Mouse (Mus musculus) midbrain, embryonic 13.5 days (tissue): ENCODE measurements around the gene Bmper. TPM values are rescaled to one million over a fixed set of nuclear protein-coding genes. Genes with fewer than 3 reads are reported as not detected.

Source experiments
- ATAC-seq: fragments of 200-750 bp; cut with Nextera tagmentation; 2 replicates; pipeline ENCODE4 v1.8.0; 2017; ENCODE audit warnings: mild to moderate bottlenecking, moderate TSS enrichment, moderate library complexity
- H3K27ac ChIP-seq: fragments of 300-500 bp; sonication (generic); 2 replicates; pipeline ENCODE4 v1.5.1; 2015; ENCODE audit warnings: inconsistent platforms, mild to moderate bottlenecking, moderate library complexity
- H3K27me3 ChIP-seq: fragments of 300-500 bp; sonication (generic); 2 replicates; pipeline ENCODE4 v1.6.1; 2015; ENCODE audit warnings: mild to moderate bottlenecking, inconsistent platforms
- H3K36me3 ChIP-seq: fragments of 300-500 bp; sonication (generic); 2 replicates; pipeline ENCODE4 v1.6.1; 2015; ENCODE audit warnings: mild to moderate bottlenecking, inconsistent platforms
- H3K4me1 ChIP-seq: fragments of 300-500 bp; sonication (generic); replicated peaks from 2 replicates; pipeline ENCODE4 v1.6.1; 2015; ENCODE audit warnings: inconsistent platforms
- H3K4me2 ChIP-seq: fragments of 300-500 bp; sonication (generic); replicated peaks from 2 replicates; pipeline ENCODE4 v1.6.1; 2015; ENCODE audit warnings: moderate library complexity, mild to moderate bottlenecking, inconsistent platforms
- H3K4me3 ChIP-seq: fragments of 300-500 bp; sonication (generic); replicated peaks from 2 replicates; pipeline ENCODE4 v1.5.1; 2015; ENCODE audit warnings: mild to moderate bottlenecking, inconsistent platforms
- H3K9ac ChIP-seq: fragments of 300-500 bp; sonication (generic); replicated peaks from 2 replicates; pipeline ENCODE4 v1.6.1; 2015; ENCODE audit warnings: mild to moderate bottlenecking, inconsistent platforms
- H3K9me3 ChIP-seq: fragments of 300-500 bp; sonication (generic); 2 replicates; pipeline ENCODE4 v1.6.1; 2016; ENCODE audit warnings: mild to moderate bottlenecking, inconsistent platforms
- WGBS: fragments of 180-500 bp; shearing (Covaris S2); methylation state at CpG from one replicate; pipeline ENCODE4 v1.1.7; 2015; 5-methylcytosine and 5-hydroxymethylcytosine counted together
- polyA plus RNA-seq: library from polyadenylated mRNA; unstranded; fragments of >200 nt; fragmentation: Nextera tagmentation; extraction: Ambion mirVana; gene quantifications from 2 replicates; pipeline ENCODE4 v1.2.1, GENCODE M21; 2015

Bmper gene
- polyA plus RNA-seq, 1 experiment from 2014 or later: 3.8 TPM

DNA sequence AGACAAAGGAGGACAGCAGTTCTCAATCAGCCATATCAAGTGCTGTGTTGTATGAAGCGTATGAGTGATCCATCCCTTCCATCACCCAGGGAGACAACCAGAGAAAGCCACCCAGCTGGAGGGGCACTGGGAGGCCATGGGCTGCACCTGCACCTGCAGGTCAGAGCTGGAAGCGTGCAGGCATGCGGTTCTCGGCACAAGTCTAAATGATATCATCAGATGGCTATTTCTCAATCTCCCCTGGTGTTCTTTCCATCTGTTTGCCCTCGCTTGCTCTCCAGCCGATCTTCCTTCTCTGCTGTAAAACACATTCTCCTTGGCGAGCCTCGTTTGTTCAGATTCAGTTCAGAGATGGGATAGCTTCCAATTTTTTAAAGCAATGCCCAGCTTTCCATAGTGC, 160.4 kb downstream of the Bmper start:
- H3K9ac ChIP-seq: no peak overlapping the region
- no peak overlapping the region for H3K4me2 ChIP-seq
- no peaks in the 10 kb centered on the region for H3K9me3 ChIP-seq
- WGBS: 85% methylated on average over 8 of the region's 8 CpGs
- H3K27ac ChIP-seq: no peak overlapping the region
- no peaks in the 10 kb centered on the region for H3K36me3 ChIP-seq
- no peak for ATAC-seq
- peaks cover 26% of the 10 kb centered on the region for H3K4me1 ChIP-seq
- no peaks in the 10 kb centered on the region for H3K27me3 ChIP-seq
- no peak overlapping the region for H3K4me3 ChIP-seq

DNA sequence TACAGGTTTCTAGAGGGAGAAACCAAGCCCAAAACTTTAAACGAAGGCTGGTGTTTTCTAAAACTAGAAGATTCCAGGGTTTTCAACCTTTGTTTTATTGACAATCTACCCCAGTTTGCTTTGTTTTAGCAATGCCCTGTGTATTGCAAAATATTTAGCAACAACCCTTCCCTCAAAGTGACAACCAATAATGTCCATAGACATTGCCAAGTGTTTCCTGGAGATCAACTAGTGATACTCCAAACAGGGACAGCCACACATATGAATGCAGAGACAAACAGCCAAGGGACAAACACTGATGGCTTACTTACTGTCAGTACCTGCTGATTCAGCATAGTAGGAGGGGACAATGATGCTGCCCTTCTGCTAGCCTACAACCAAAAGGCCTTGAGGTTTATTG, 161.0 kb downstream of the Bmper start:
- no peaks in the 10 kb centered on the region for H3K9me3 ChIP-seq
- no peak overlapping the region for H3K27ac ChIP-seq
- no peaks in the 10 kb centered on the region for H3K36me3 ChIP-seq
- WGBS: 93% methylated on average over 1 of the region's 1 CpGs
- no peaks in the 10 kb centered on the region for H3K27me3 ChIP-seq
- ATAC-seq: no peak
- no peak overlapping the region for H3K4me3 ChIP-seq
- H3K9ac ChIP-seq: no peak overlapping the region
- H3K4me2 ChIP-seq: no peak overlapping the region
- H3K4me1 ChIP-seq: peaks cover 21% of the 10 kb centered on the region

- H3K4me3 ChIP-seq: no peak overlapping the region
- no peaks in the 10 kb centered on the region for H3K36me3 ChIP-seq
- no peak overlapping the region for H3K27ac ChIP-seq
- H3K9ac ChIP-seq: no peak overlapping the region
- H3K4me1 ChIP-seq: peaks cover 10% of the 10 kb centered on the region
- no peaks in the 10 kb centered on the region for H3K9me3 ChIP-seq
- no peaks in the 10 kb centered on the region for H3K27me3 ChIP-seq
- ATAC-seq: no peak
- H3K4me2 ChIP-seq: no peak overlapping the region
- WGBS: 79% methylated on average over 3 of the region's 3 CpGs
Observed at GRCm38 (mm10) chr9:23384880-23385279, 162.0 kb downstream of the Bmper start.

DNA sequence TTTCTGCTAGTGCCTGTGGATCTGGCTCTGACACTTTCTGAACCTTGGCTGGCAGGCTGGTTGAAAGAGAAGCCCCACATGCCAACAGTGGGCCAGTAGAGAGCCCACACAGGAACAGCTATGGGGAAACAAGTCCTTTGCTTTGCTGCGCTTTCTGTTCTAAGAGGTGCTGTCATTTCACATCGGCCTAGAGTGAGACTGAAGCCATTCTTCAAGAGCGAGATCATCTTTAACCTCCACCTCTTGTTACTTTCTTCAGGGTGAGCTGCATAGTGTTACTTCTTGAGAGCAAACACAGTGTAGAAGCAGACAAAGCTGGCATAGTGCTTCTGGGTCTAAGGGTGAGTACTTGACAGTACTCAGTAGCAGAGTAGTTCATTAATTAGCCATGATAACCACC, 163.3 kb downstream of the Bmper start:
- no peak overlapping the region for H3K9ac ChIP-seq
- no peaks in the 10 kb centered on the region for H3K36me3 ChIP-seq
- no peaks in the 10 kb centered on the region for H3K9me3 ChIP-seq
- H3K4me2 ChIP-seq: no peak overlapping the region
- 66% methylated on average over 3 of the region's 3 CpGs for WGBS
- ATAC-seq: no peak
- no peaks in the 10 kb centered on the region for H3K27me3 ChIP-seq
- H3K27ac ChIP-seq: no peak overlapping the region
- H3K4me1 ChIP-seq: no peaks in the 10 kb centered on the region
- no peak overlapping the region for H3K4me3 ChIP-seq

DNA sequence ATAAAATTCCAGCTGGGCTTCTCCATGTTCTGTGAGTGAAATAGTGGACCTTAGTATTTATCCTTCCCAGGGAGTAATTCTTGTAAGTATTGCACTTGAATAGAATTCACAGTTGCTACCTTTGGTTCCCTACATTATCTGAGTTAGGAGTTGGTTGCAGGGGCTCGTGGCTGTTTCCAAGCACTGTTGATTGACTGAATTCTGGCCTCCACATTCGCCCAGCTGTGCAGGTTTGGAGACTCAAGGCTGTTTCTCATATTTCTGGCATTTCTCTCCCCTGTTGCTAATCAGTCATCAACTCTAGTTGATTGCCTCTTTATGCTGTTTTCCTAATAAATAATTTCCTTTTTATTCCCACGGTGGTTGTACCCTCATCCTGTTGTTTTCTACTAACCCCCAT, 167.2 kb downstream of the Bmper start:
- H3K27me3 ChIP-seq: no peaks in the 10 kb centered on the region
- H3K4me1 ChIP-seq: no peaks in the 10 kb centered on the region
- H3K9ac ChIP-seq: no peak overlapping the region
- WGBS: 85% methylated on average over 3 of the region's 3 CpGs
- no peak overlapping the region for H3K4me3 ChIP-seq
- no peak overlapping the region for H3K4me2 ChIP-seq
- no peak for ATAC-seq
- H3K27ac ChIP-seq: no peak overlapping the region
- H3K9me3 ChIP-seq: no peaks in the 10 kb centered on the region
- H3K36me3 ChIP-seq: no peaks in the 10 kb centered on the region

DNA sequence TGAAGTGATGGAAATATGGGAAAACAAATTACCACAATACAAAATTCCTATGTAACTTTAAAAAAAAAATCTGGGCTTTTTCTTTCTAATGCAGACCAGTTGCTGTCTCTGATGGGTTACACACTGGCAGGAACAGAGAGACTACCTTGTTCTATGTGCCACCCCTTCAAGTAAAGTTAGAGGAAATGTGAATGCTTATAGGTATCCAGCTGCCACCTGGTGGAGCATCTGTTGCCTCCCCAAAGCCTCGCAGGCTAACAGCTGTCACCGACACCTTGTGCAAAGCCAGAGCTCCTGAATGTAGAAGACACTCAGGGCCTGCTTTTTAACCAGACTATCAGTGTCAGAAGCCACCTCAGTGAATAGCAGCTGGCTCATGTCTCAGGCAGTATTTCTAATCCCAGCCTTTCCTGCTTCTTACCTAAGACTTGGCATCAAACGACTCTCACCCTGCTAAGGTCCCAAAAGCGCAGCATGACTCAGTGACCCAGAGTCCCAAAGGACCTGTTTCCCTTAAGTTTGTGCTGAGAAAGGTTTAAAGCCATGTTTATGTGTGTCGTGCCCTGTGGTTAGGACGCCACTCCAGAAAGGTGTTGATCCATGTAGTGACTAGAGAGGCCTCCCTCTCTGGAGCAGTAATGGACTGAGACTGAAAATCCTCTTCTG, 171.9 kb downstream of the Bmper start:
- H3K4me2 ChIP-seq: no peak overlapping the region
- 80% methylated on average over 6 of the region's 6 CpGs for WGBS
- no peaks in the 10 kb centered on the region for H3K27me3 ChIP-seq
- ATAC-seq: no peak
- no peaks in the 10 kb centered on the region for H3K36me3 ChIP-seq
- H3K9me3 ChIP-seq: no peaks in the 10 kb centered on the region
- H3K4me3 ChIP-seq: no peak overlapping the region
- no peak overlapping the region for H3K9ac ChIP-seq
- H3K4me1 ChIP-seq: no peaks in the 10 kb centered on the region
- H3K27ac ChIP-seq: no peak overlapping the region

- Histone ChIP-seq H3K4me3 (no peak overlapping the region), H3K36me3 (no peaks in the 10 kb centered on the region), H3K4me2 (no peak overlapping the region), H3K9ac (no peak overlapping the region), H3K27me3 (no peaks in the 10 kb centered on the region), H3K4me1 (no peaks in the 10 kb centered on the region), H3K9me3 (no peaks in the 10 kb centered on the region), H3K27ac (no peak overlapping the region)
- 90% methylated on average over 7 of the region's 7 CpGs for WGBS
- ATAC-seq: no peak
Observed at GRCm38 (mm10) chr9:23396186-23396585, 173.3 kb downstream of the Bmper start.

GRCm38 (mm10) chr9:23397876-23398275, 175.0 kb downstream of the Bmper start:
- H3K36me3 ChIP-seq: no peaks in the 10 kb centered on the region
- H3K9me3 ChIP-seq: no peaks in the 10 kb centered on the region
- H3K27me3 ChIP-seq: no peaks in the 10 kb centered on the region
- no peak overlapping the region for H3K4me2 ChIP-seq
- 94% methylated on average over 3 of the region's 3 CpGs for WGBS
- no peak overlapping the region for H3K9ac ChIP-seq
- H3K4me3 ChIP-seq: no peak overlapping the region
- no peak overlapping the region for H3K27ac ChIP-seq
- no peak for ATAC-seq
- H3K4me1 ChIP-seq: no peaks in the 10 kb centered on the region

DNA sequence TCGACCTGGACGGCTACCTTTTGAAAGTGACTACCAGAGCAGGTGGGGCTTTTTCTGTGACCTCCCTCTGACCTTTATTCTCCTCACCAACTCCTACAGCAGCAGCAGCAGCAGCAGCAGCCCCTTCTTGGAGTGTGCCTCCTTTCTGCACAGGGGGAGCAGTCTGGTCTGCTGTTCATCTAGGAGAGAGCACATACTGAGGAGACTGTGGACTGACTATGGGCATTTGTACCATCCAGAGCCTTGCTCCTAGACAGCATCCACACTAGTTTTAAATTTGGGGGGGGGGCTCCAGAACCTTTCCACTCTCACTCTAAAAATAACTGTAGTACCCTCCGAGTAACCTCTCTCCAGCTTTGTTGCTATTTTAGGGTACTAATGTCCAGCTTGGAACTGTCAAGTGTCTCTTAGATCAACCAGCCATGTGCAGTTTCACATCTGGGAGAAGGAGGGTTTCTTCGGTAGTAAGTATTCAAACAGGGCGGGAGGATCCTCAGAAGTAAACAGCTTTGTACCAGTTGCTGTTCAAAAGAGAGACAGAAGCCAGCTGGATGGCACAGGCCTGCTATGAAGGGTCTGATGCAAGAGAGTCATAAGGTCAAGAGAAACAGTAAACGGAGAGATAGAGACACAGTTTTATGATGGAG, 176.9 kb downstream of the Bmper start:
- H3K27me3 ChIP-seq: no peaks in the 10 kb centered on the region
- no peak overlapping the region for H3K4me3 ChIP-seq
- 83% methylated on average over 6 of the region's 6 CpGs for WGBS
- no peaks in the 10 kb centered on the region for H3K9me3 ChIP-seq
- no peak overlapping the region for H3K9ac ChIP-seq
- H3K4me2 ChIP-seq: no peak overlapping the region
- H3K4me1 ChIP-seq: no peaks in the 10 kb centered on the region
- no peak for ATAC-seq
- no peaks in the 10 kb centered on the region for H3K36me3 ChIP-seq
- H3K27ac ChIP-seq: no peak overlapping the region

DNA sequence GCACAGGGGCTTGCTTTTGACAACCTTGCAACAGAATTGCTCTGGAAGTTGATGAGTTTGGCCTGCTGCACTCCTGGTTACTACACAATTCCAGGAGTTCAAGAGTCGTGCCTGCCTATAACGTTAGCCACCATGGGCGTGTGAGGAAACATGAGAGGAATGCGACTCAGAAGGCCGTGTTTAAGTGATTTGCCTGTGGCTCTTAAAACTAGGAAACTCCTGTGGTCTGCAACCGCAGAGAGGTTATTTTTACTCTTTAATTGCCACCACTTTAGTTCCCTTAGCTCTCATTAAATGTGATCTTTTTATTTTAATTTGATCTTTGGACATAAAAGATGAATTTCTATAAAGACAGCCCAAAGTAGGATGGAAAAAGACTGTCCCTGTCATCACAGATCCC, 184.5 kb downstream of the Bmper start:
- H3K27ac ChIP-seq: no peak overlapping the region
- no peak for ATAC-seq

DNA sequence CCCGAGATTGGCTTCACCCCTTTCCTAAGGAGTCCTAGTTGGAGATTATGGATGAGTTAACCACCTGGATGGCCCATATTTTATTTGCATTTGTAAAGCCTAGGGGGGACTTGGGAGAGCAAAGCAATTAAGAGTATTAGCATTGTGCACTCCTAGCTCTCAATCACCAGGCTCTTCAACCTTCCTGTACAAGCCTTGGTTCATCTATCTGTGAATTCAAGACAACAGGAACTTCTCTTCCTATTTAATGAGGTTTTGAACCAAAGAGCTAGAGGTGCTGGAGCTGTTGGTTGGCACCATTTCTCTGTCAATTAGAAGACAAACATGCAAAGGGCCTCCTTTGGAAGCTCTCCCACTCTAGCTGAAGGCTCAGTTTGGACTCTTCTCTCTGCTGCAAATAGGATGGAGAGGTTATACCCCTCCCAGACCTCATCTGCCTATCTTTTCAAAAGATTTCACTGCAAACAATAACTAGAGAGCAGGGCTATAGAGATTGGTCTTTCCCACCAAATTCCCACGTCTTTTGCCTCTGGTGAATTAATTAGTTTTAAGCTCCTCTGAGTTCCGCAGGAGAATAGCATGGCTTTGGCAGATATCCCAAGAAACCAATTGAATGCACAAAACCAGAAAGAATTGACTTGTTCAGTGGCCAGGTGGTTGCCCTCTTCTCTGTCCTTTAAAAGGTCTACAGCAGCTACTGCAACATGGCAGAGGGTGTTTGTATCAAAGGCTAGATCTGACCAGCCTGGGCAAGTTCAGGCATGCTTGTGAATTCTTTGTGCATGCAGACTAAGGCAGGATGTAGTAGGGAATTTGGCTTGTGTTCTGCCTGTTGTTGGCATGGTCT, 185.3 kb downstream of the Bmper start:
- WGBS: 38% methylated on average over 3 of the region's 3 CpGs
- Histone ChIP-seq H3K27ac (no peak overlapping the region), H3K4me1 (no peaks in the 10 kb centered on the region), H3K9me3 (no peaks in the 10 kb centered on the region), H3K27me3 (no peaks in the 10 kb centered on the region), H3K4me3 (no peak overlapping the region), H3K9ac (no peak overlapping the region), H3K36me3 (no peaks in the 10 kb centered on the region; the same call in 1 of the 2 replicates), H3K4me2 (no peak overlapping the region)
- ATAC-seq: peak; percentile 65; the same call in 1 of the 2 replicates

More for the DNA sequence above, 184.5 kb downstream of the Bmper start:
- H3K4me2 ChIP-seq: no peak overlapping the region
- no peaks in the 10 kb centered on the region; the same call in 1 of the 2 replicates for H3K36me3 ChIP-seq
- H3K9ac ChIP-seq: no peak overlapping the region
- no peaks in the 10 kb centered on the region for H3K27me3 ChIP-seq
- no peak overlapping the region for H3K4me3 ChIP-seq
- H3K4me1 ChIP-seq: no peaks in the 10 kb centered on the region
- 85% methylated on average over 6 of the region's 6 CpGs for WGBS
- H3K9me3 ChIP-seq: no peaks in the 10 kb centered on the region

DNA sequence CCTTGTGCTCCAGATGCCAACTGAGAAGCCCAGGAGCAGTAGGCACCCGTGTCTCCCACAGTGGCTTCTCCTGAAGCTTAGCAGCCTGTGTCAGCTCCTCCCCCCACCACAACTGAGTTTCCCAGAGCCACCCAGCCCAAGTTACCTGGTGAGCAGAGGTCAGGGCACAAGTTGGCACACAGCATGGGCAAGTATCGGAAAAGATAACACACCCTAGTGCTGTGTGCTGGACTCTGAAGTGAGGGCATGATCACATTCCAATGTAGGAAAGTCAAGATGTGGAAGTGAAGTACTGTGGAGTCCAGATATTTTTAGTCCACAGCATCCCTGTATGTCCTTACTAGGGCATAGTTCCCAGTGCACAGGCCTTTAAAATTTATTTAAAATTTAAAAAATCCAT, 187.7 kb downstream of the Bmper start:
- Histone ChIP-seq H3K4me3 (no peak overlapping the region), H3K9me3 (no peaks in the 10 kb centered on the region), H3K4me1 (no peaks in the 10 kb centered on the region), H3K36me3 (no peaks in the 10 kb centered on the region; the same call in 1 of the 2 replicates), H3K4me2 (no peak overlapping the region), H3K27ac (no peak overlapping the region), H3K27me3 (no peaks in the 10 kb centered on the region), H3K9ac (no peak overlapping the region)
- WGBS: 84% methylated on average over 2 of the region's 2 CpGs
- ATAC-seq: no peak
